Mouse (Mus musculus) urinary bladder, postnatal 36 days (tissue): ENCODE results near the gene Wnt4.
A peak's percentile ranks its signal among the peaks of the same experiment; 100 is the strongest.

ENCODE experiments used
- DNase-seq, 2 experiments: peaks; one replicate each; pipeline ENCODE4 v3.0.0; 2022; ENCODE audit warnings: low spot score in 2 of 2, mixed read lengths in 1 of 2

Gene Wnt4

DNA sequence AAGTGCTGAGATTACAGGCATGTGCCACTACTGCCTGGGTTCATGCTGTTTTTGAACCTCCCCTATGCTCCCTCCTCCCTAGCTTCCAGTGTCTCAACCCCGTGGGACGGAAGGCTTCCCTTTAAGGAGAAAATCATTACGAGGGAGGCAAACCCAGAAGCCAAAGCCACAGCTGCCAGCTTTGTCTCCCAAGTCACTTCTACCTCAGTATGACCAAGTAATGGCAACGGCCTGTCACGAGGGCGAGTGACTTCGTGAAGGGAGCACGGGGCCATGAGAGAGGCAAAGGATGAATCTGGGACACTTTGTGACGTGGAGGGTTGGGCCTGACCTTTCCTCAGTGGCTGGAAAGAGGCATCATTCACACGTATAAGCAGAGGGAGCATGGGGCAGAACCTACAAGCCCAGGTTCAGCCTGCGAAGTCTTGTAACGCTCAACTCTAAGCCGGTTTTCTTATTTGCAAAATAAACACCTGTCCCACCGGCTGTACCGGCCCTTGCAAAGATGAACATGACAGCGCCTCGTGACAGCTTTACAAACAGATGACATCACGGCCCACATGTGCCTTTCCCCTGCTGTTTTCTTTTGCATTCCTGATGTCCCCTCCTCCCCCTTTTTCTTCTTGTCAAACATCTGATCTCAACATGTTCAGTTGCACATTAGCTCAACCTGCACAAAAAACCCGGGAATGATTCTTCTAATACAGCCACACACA, 29.9 kb downstream of the Wnt4 start:
- peak in 1 of 2 experiments; percentile 51 for DNase-seq

DNA sequence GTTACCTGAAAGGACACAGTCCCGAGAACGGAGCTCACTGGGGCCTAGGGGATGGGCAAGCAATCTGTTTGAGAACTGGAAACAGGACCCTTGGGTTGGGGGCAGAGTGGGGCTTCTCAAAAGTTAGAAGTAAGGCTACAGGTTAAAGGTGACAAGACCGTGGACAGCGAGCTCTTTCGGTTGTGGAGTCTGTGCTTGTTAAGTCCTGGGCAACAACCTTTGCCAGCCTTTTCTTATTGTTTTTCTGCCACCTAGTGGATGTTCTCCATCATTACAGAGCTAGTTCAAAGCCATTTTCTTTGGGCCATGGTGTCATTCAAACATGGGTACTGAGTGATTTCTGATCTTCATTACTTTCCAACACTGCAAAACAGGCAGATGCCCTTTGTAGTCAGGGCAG, 31.1 kb downstream of the Wnt4 start:
- no peak for DNase-seq

DNA sequence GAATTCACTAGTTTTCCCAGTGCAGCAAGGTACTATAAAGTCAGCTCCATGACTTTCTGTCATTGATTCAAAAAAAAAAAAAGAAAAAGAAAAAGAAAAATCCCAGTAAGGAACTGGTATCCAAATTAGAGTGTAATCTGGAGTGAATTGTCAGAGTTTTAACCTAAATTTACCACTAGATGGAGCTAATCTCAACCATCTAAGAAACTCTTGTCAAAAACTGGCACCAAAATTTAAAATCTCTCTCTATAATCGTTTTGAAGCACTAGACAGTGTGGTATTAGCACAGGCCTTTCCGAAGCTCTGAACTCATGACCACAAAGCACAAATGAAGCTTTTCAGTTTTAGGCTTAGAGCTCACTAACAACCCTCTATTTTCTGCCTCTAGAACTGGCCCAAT, 36.2 kb downstream of the Wnt4 start:
- no peak for DNase-seq

DNA sequence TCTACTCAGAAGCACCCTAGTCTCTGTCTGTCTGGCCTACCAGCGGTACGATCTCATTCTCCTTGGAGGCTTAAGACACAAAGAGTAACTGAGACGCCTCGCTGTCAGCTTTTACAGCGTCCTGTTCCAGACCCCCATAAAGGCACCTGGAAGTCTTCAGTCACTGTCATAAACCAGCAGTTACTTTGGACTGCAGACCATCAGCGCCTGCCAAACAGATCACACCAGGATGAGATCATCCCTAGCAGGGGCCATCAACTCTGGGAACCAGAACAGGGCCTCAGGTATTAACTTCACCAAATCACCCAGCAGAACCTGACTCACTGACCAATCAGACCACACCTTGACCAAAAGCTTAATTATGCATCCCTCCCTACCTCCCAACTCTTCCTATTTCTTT, 37.3 kb downstream of the Wnt4 start:
- no peak for DNase-seq

DNA sequence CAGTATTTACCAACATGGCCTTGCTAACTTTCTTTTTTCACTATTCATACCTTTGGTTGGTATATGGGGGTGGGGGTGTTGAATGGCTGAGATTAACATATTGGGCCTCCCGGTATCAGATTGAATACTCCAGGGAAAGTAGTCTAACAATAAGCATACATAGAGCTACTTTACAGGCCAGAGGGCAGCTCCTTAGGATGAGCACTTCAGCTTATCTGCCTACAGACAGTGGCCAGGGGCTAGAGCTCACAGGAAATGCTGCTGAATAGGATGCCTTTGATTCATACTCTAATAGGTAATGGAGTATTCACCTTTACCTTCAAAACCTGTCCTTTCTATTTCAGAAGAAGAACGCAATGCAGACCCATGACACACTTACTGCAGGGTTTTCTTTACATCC, 37.8 kb downstream of the Wnt4 start:
- DNase-seq, result no peak

DNA sequence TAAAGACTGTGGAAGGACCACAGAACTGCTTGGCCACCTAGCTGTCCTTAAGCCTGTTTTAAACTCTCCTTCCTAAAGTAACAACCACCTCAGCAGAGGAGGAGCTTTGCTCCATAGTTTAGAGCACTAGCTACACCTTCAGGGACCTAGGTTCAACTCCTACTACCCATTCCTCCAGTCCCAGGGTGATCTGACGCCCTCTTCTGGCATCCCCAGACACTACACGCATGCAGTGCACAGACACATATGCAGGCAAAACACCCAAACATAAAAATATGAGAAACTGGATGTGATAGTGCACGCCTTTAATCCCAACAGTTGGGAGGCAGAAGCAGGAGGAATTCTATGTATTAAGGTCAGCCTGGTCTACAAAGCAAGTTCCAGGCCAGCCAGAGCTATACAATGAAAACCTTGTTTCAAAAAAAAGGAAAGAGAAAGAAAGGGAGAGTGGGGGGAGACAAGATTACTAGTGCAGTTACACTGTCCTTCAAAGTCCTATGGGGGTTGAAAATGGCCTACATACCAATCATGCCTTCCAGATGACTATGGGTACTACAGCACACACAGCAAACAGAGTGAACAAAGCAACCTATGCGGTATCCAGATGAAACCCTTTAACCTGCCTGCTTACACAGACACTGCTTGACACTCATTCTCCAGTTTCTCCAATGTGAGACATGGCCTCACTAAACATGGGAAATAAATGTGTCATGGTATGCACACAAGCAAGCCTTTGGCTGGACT, 38.9 kb downstream of the Wnt4 start:
- DNase-seq, result no peak

DNA sequence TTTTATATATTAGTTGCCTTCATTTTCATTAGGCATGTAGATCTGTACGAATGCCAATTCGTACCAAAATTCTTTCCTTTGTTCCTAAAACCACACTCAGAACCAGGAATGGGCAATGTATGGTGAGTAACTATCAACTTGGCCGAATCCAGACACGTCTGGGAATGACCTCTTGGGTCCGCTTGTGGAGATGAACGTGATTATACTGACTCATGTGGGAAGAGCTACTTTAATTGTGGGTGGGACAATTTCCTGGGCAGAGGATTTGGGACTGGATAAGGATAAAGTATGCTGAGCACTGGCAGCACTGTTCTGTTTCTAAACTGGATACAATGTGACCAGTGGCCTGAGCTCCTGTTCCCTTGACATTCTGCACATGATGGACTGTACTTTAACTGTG, 47.6 kb downstream of the Wnt4 start:
- no peak for DNase-seq

DNA sequence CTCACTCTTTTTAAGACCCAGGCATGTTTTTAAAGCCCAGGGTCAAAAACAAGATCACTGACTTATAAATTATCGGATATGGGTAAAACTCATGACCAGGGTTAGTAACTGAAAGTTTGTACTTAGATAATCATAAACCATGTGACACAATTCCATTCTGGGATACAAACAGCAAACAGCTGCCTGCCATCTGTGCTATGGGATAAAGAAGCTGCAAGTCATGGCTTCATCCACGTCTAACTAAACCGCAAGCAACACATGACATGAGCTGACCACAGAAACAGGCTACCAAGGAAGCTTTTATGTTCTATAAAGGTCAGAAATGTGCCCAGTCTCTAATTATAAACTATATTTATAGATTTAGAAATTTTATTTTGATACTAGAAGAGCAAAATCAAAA, 49.2 kb downstream of the Wnt4 start:
- no peak for DNase-seq

DNA sequence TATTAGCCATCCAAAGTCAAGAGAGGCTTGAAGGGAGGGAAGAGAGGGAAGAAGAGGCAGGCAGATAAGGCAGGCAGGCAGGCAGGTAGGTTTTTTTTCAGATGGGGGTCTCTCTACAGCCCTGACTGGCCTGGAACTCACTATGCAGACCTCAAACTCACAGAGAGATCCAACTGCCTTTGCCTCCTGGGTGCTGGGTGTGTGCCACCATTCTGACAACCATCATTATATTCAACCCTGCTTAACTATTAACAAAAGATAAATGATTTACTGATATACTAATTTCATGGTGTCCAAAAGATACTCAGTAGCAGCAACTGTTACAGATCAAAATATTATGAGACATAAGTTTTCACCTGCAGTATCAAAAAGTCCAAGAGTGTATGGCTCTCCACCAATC, 54.8 kb downstream of the Wnt4 start:
- no peak for DNase-seq

DNA sequence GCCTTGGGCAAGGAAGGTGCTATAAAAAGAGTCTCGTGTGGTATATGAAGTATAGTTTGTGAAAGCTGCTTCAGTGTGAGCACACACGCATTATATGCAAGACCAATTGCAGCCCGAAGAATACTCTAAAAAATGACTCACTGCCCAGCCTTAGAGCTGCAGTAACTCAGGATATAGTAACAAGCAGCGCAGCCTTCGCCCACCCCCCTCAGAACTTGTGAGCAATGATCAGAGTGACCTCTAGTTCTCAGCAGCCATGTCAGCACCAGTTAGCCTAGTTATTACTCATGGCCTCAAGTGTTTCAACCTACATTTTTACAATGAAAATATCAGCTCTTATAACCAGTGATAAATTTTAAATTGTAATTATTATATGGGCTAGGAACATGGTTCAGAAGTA, 59.2 kb downstream of the Wnt4 start:
- no peak for DNase-seq

DNA sequence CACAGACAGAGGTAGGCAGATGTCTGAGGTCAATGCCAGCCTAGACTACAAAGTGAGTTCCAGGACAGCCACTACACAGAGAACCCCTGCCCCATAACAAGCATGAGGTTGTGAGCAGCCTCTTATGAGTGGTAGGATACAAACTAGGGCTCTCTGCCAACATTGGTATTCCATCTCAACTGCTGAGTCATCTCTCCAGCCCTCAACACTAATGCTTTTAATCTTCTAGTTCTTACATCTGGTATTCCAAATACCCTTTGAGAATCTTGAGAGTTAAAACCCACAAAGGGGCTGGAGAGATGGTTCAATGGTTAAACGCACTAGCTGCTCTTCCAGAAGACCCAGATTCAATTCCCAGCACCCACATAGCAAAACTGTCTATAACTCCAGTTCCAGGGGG, 62.1 kb downstream of the Wnt4 start:
- DNase-seq, result no peak

DNA sequence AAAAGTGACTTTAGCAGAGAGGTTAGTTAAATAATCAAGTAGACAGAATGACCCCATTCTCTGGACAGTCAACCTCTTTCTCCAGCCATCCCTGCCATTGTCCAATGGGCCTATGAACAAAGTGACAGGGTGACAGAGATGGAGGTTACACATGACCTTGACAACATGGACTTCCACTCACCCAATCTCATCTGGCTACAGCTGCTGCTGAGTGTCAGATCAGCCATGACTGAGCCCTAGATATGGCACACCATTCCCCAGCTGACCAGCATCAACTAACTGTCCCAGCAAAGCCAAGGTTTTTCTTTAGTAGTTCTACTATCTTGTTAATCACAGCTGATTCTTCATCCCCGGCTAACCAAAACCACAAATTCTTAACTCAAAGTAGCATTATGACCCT, 65.5 kb downstream of the Wnt4 start:
- no peak for DNase-seq

DNA sequence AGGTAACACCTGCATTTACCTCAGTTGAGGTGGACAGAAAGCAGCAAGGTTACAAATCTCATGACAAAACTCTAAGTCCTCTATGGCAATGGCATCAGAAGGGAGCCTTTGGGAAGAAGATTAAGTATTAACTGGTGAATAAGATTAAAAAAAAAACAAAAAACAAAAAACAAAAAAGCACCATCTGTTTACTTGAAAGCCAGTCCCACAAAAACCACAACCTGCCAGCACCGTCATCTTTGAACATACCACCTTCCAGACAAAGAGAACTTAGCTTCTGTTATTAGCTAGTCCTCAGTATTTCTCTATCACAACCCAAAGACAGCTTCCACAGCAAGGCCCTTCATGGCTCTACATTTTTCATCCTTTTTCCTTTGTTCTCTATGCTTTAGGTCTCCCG, 67.8 kb downstream of the Wnt4 start:
- no peak for DNase-seq

DNA sequence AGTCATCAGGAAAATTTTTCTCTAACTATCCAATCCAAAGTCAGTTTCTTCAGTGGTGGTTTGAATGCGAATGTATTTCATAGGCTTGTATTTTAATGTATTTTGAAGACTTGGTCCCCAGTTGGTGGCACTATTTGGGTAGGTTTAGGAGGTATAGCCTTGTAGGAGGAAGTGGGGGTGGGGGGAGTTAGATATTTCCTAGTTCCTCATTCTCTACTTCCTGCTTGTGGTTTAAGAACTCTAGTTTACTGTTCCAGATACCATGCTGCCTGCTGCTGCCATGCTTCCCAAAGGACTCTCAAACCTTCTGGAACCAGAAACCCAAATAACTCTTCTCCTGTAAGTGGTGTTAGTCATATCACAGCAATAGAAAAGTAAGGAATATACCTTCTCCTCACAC, 68.5 kb downstream of the Wnt4 start:
- DNase-seq, result no peak
